Mouse (Mus musculus) cerebellum, adult 2 months (tissue): Measurements from ENCODE around the gene Arfrp1. TPM values are rescaled to one million over a fixed set of nuclear protein-coding genes. Genes with fewer than 3 reads are reported as not detected.

Source experiments
- DNase-seq, 2 experiments: peaks; one replicate each; pipeline ENCODE4 v3.0.0; 2021
- H3K27ac ChIP-seq: fragments of 200-500 bp; 2 replicates; pipeline ENCODE4 v1.5.1; 2012; ENCODE audit warnings: low read length, control low read depth, inconsistent platforms; ENCODE audit not compliant: insufficient read depth
- H3K27me3 ChIP-seq: fragments of 200-500 bp; 2 replicates; pipeline ENCODE4 v1.6.1; 2012; ENCODE audit warnings: inconsistent platforms, mild to moderate bottlenecking, low read length, moderate library complexity; ENCODE audit not compliant: control insufficient read depth, insufficient read depth
- H3K4me1 ChIP-seq: fragments of 200-500 bp; 2 replicates; pipeline ENCODE4 v1.6.1; 2011; ENCODE audit warnings: low read length; ENCODE audit not compliant: control insufficient read depth, insufficient read depth
- H3K4me3 ChIP-seq: fragments of 200-500 bp; replicated peaks from 2 replicates; pipeline ENCODE3; 2011; ENCODE audit warnings: mild to moderate bottlenecking, low read depth, low read length, control low read depth; ENCODE audit not compliant: insufficient read depth
- CTCF ChIP-seq: fragments of 200-500 bp; IDR thresholded peaks from 2 replicates; pipeline ENCODE4 v1.5.1; 2011; ENCODE audit warnings: low read depth, mild to moderate bottlenecking, control low read depth, low read length, moderate library complexity, borderline replicate concordance; ENCODE audit not compliant: insufficient read depth
- POLR2A ChIP-seq: fragments of 200-500 bp; IDR thresholded peaks from 2 replicates; pipeline ENCODE4 v1.6.1; 2011; ENCODE audit warnings: low read length, control low read depth, borderline replicate concordance; ENCODE audit not compliant: insufficient read depth
- WGBS: fragments of 180-500 bp; shearing (Covaris S2); methylation state at CpG from one replicate; pipeline ENCODE4 v1.1.7; 2018; 5-methylcytosine and 5-hydroxymethylcytosine counted together
- polyA plus RNA-seq: library from polyadenylated mRNA; depleted of rRNA; stranded (reverse); fragments of >200 nt; gene quantifications from 2 replicates; pipeline ENCODE4 v1.2.3, GENCODE M21; 2012

Gene Arfrp1
- polyA plus RNA-seq, 1 experiment: 75.6 TPM

DNA sequence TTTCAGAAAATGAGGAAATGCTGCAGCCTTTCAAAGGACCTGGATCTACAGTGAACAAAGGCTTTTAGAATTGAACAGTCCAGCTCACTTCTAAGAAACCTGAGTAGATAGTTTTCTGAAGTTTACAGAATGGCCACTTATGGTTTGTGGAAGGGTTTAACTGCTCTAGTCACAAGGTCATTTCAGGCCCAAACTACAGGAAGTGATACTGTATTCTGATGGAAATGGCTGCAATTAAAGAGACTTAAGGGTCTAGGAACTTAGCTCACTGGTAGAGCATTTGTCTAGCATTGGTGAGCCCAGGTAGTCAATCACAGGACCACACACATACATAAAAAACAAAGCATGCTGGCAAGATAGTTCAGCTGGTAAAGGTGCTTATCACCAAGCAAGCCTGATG, 32.7 kb downstream of the Arfrp1 start:
- Histone ChIP-seq H3K4me3 (no peak overlapping the region), H3K27me3 (no peaks in the 10 kb centered on the region), H3K4me1 (no peaks in the 10 kb centered on the region), H3K27ac (no peak overlapping the region)
- no peak for DNase-seq
- no peak for TF ChIP-seq CTCF
- TF ChIP-seq POLR2A: no peak

DNA sequence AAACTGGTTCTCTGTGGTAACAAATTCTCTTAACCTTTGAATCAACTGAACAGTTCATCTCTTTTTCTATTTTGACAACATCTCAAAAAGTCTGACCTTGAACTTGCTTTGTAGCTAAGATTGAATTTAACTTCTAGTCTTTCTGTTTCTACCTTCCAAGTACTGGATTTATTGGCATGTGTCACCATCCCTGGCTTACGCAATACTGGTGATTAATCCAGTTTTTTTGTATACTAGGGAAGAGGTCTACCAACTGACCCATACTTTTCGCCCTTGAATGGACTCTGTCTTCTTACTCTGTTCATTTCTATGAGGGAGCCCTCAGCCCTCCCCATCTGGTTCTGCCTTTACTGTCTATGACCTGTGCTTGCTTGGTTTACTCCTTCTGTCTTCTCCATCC, 39.1 kb downstream of the Arfrp1 start:
- Histone ChIP-seq H3K4me1 (no peaks in the 10 kb centered on the region), H3K27ac (no peak overlapping the region), H3K4me3 (no peak overlapping the region), H3K27me3 (no peaks in the 10 kb centered on the region)
- TF ChIP-seq POLR2A (no peak), CTCF (no peak)
- 96% methylated on average over 2 of the region's 2 CpGs for WGBS
- no peak for DNase-seq

DNA sequence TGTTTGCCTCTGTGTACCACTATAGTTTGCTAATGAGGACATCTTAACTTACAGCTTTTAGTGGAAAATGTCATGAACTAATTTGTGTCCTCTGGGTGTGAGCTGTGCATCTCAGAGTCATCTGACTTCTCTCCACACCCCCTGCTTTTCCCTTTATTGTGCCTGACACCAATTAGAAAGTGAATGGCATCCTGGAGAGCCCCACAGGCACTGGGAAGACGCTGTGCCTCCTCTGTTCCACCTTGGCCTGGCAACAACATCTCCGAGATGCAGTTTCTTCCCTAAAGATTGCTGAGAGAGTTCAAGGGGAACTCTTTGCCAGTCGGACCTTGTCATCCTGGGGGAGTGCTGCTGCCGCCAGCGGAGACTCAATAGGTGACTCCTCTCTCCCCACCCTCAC, 43.1 kb downstream of the Arfrp1 start:
- H3K4me3 ChIP-seq: no peak overlapping the region
- TF ChIP-seq CTCF (no peak), POLR2A (no peak)
- H3K27ac ChIP-seq: no peak overlapping the region
- H3K27me3 ChIP-seq: no peaks in the 10 kb centered on the region
- DNase-seq: no peak
- H3K4me1 ChIP-seq: no peaks in the 10 kb centered on the region
- 69% methylated on average over 5 of the region's 5 CpGs for WGBS

DNA sequence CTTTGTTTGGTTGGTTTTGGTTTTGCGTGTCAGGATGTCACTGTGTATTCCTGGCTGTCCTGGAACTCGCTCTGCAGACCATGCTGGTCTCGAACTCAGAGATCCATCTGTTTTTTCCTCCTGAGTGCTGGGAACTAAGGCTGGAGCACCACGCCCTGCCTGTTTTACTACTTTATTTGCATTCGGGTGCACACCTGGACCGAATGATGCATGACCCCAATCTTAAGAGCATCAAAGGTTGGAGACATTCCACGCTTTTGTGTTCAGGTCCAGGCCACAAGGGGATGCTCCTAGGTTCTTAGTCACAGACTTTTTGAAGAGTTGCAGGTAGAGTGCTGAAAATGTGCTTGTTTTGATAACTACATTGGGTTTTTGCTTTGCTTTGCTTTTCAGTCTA, 45.1 kb downstream of the Arfrp1 start:
- TF ChIP-seq POLR2A: no peak
- no peak for TF ChIP-seq CTCF
- 11% methylated on average over 7 of the region's 7 CpGs for WGBS
- H3K27ac ChIP-seq: no peak overlapping the region

DNA sequence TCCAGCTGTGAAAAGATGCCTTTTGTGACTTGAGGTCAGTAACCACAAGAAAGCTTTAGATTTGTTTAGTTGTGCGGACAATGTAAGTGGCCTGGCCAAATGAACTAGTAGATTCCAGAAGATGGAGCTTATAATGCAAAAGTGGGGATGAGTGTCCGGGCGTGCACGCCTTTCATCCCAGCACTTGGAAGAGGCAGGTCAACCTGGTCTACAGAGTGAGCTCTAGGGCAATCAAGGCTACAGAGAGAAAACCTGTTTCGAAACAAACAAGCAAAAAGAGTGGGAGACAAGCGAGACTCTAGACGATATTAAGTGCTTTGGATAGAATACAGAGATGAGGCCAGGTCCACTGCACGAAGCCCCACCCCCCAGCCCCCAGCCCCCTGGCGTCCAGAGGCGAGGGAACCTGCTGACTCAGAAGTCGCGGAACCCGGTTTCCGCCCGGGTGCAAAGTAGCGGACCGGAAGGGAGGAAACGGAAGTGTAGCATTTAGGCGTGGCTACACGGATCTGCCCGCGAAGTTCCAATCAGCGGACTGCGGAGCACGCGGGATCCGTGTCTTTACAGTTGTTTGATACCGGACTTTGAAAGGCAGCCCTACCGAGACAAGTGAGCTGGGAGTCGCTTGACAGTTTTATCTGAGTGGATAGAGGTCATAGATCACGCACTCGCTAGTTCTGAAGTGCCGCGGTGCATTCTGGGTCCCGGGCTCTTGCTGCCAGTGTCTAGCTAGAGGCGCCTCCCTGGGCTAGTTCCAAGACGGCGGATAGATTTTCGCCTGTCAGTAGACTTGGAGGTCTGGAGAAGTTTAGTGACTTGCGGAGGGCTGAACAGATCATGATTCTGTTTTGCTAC, 45.7 kb downstream of the Arfrp1 start, which contains the start of gene Rtel1:
Gene Rtel1, plus strand, starts transcription at position 492 of the 855 bp plus-strand sequence.
- 4% methylated on average over 40 of the region's 40 CpGs for WGBS
- no peaks in the 10 kb centered on the region for H3K4me1 ChIP-seq
- H3K4me3 ChIP-seq: peak within 1 kb of the TSS; percentile 83
- peak within 1 kb of the TSS; percentile 29; the same call in 1 of the 2 replicates for H3K27ac ChIP-seq
- peak; percentile 83 to 87 for DNase-seq
- H3K27me3 ChIP-seq: no peaks in the 10 kb centered on the region
- TF ChIP-seq CTCF (no peak), POLR2A (peak; percentile 53; the same call in 1 of the 2 replicates)

More for the DNA sequence above, 45.1 kb downstream of the Arfrp1 start:
- DNase-seq: no peak
- no peaks in the 10 kb centered on the region for H3K4me1 ChIP-seq
- H3K27me3 ChIP-seq: no peaks in the 10 kb centered on the region
- peak overlapping the region; percentile 83 for H3K4me3 ChIP-seq

DNA sequence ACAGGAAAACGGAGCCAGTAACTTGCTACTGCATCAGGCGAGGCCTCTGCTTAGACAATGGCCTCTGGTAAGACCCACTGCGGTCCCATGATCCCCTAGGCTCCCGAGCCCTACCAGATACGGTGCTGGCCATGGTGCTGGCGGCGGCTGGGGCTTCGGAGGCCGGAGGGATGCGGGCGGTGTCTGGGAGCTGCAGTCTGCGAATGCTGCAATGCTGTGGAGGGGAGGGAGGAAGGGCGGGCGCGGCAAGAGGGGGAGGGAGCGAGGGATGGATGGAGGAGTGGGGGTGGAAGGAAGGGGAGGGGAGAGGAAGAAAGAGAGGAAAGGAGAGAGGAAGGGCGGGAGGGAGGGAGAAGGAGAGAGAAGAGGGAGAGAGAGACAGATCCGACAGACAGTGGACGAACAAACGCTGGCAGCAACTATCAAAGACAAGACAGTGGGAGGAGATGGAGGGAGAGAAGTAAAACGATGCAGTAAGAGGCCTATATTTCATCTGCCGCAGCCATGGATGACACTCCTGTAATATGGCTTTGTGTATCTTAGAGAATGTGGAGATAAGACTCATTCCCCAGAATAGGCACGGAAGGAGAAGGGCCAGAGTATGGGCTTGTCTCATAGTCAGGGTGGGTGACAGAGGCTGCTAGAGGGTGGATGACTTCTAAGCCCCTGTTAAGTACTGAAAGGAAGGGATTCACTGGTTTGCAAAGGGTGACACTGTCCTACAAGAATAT, 51.0 kb downstream of the Arfrp1 start, which contains the start of gene Stmn3:
Gene Stmn3, minus strand, starts transcription at position 421 of the 731 bp plus-strand sequence.
- peak; percentile 88 to 90 for DNase-seq
- Histone ChIP-seq H3K27ac (peak within 1 kb of the TSS; percentile 98), H3K4me3 (peak within 1 kb of the TSS; percentile 99), H3K27me3 (no peaks in the 10 kb centered on the region), H3K4me1 (peaks cover 3% of the 10 kb centered on the region; the same call in 1 of the 2 replicates)
- TF ChIP-seq CTCF (no peak), POLR2A (peak; percentile 95)
- 1% methylated on average over 23 of the region's 23 CpGs for WGBS

DNA sequence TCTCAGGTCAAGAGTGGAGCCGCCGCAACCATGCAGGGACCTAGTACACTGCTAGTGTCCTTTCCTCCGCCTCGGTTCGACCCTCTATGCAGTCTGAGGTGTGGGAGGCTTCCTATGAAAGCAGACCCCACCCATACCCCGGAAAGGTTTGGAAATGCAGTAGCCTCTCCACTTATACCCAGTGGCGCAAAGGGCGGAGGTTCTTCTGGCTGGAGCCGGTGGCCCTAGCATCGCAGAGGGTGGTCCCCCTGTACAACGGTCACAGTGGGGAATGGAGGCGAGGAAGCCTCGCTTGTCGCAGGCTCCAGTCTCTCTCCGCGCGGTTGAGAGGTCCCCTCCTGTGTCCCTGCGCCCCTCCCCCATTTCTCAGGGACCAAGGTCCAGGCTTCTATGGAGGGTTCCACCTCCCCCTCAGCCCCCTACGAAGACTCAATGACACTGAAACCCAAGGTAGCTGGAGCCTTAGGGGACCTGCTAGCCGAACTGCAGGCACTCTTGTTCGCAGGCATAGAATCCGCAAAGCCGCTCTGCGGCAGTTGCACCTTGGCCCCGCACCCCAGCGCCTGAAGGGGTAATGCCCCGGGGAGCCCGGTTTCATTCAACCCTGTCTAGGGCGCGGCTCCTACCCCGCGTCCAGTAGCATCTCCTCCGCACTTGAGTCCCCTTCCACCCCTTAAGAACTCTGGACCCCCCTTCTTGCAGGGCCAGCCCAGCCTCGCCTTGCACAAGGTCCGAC, 51.7 kb downstream of the Arfrp1 start:
- 1% methylated on average over 35 of the region's 35 CpGs for WGBS
- peak overlapping the region; percentile 98 for H3K27ac ChIP-seq
- H3K27me3 ChIP-seq: no peaks in the 10 kb centered on the region
- peak; percentile 57 to 72 for DNase-seq
- H3K4me3 ChIP-seq: peak overlapping the region; percentile 99
- peaks cover 3% of the 10 kb centered on the region; the same call in 1 of the 2 replicates for H3K4me1 ChIP-seq
- TF ChIP-seq CTCF: no peak
- TF ChIP-seq POLR2A: no peak
